Mouse (Mus musculus) CD4-positive, CD25-positive, alpha-beta regulatory T cell (primary cell): Measurements from ENCODE around the gene Gm20441. TPM values are rescaled to one million over a fixed set of nuclear protein-coding genes. Genes with fewer than 3 reads are reported as not detected.

Experiments used
- polyA plus RNA-seq: library from polyadenylated mRNA; unstranded; fragments of 100-300 nt; shearing (Covaris generic); gene quantifications from one replicate; pipeline ENCODE4 v1.2.1, GENCODE M21; 2017

The Gm20441 gene
- polyA plus RNA-seq, result not detected

DNA sequence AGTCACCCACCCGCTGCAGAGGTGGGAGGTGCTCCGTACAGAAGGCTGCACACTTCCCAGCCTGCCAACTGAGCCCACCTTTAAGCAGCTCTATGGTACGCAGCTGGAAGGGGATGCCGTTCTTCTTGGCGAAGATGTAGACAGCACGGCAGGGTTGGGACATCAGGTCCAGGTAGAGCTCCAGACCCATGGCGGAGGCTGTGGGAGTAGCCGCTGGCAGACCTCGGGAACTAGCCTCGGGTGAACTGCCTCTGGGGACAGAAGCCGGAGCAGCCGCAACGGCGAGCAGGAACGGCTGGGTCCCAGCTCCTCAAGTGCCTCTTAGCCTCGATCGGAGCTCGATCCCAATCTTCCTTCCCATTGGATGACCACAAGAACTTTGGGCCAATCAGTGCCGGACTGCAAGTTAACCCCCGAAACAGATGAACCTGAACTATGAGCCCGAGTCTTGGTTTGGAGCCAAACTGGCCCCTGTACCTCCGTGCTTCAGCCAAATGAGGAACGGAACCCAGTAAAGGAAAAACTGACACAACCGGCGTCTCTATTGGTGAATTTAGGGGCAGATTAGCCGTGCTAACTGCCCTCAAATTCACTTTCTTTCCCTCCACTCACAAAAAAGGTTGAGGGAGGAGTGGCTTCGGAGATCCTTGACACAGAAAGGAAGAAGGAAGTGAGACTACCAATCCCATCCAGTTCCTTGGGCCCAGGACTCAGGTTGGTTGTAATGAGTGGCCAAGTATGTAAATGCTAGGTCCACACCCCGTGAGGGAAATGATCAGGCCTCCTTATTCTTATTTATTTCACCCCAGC, at the start of gene Gm20441, which contains the start of gene Gstt3:
Gm20441 (minus strand) TSS at position 186 of the 810 bp plus-strand sequence.
Gstt3 (minus strand) TSS at position 646 of the 810 bp plus-strand sequence.

DNA sequence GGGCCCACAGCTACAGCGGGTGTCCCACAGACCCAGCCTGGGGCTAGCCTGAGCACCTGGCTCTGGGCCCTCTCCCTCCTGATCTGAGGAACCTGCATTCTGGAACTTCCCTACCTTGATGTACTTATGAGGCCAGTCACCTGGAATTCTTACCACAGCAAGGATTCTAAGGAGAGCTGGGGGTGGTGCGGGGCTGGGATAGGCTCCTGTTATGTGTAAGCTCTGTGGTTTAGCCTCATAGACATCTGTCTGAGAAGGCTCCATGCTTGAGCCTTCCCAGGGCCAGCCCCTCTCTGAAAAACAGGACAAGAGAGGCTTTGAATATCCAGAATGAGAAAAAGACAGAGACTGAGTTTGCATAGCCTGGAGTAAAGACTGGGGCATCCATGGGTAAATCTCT, 41.7 kb upstream of the Gm20441 start, which contains the start of gene Gstt4:
Gstt4 (minus strand) TSS at position 101 of the 400 bp plus-strand sequence.

DNA sequence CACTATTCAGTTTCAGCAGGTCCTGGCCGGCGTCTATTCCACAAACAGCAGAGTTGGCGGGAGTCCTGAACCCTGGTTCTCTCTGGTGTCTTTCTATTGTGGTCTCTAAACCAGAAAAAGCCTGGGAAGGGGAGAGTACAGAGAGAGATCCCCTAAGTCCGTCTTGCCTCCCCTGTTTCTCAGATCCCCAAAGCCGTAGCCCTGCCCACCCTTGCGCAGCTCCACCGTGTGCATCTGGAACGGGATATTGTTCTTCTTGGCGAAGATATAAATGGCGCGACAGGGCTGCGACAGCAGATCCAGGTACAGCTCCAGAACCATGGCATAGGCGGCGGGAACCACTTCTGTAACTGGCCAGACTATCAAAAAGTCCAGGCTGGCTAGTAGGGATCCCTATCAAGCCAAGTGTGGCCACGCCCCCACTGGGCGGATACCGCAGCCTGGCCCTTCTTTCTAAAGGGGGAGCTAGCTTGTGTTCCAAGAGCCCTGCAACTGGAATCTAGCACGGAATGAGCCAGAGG, 17.5 kb upstream of the Gm20441 start, which contains the start of gene Gstt1:
Gstt1 (minus strand) TSS at position 409 of the 521 bp plus-strand sequence.

DNA sequence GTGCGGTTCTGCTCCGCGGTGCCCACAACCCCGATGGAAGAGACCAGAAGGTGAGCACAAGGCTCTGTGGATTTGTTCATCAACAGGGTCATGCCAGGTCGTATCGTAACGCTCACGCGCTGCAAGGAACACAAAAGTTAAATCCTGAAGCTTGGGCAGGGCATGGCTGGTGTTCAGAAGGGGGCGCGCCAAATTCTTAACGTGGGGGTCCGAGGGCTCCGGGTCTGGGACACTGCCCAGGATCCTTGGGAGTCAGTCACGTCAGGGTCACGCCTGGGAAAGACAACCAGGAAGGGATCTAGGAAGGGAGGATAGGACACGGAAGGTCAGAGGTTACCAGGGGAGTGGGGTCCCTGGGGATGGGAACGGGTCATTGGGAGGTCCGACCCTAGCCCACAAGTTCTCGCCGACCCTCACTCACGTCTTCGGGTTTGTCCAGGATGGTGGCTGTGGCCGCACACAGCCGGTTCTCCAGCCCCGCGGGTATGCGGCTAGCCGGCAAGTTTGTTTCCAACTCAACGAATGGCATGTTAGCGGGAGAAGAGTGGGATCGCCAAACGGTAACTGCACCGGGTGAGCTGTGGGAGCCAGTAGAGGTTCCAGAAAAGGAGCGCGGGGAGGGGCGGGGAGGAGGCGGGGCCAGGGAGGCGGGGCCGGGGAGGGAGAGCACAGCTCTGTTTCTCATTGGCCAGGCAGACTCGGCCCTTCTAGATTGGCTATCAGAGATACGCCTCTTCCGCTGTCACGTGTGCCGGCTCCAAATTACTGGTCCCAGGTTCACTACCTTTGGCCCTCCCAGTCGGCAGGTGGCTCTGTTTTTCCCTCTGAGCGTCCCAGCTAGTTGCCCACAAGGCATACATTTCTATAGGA, 7.7 kb downstream of the Gm20441 start, which contains the start of gene Ddt:
Ddt (minus strand) TSS at position 620 of the 870 bp plus-strand sequence.

DNA sequence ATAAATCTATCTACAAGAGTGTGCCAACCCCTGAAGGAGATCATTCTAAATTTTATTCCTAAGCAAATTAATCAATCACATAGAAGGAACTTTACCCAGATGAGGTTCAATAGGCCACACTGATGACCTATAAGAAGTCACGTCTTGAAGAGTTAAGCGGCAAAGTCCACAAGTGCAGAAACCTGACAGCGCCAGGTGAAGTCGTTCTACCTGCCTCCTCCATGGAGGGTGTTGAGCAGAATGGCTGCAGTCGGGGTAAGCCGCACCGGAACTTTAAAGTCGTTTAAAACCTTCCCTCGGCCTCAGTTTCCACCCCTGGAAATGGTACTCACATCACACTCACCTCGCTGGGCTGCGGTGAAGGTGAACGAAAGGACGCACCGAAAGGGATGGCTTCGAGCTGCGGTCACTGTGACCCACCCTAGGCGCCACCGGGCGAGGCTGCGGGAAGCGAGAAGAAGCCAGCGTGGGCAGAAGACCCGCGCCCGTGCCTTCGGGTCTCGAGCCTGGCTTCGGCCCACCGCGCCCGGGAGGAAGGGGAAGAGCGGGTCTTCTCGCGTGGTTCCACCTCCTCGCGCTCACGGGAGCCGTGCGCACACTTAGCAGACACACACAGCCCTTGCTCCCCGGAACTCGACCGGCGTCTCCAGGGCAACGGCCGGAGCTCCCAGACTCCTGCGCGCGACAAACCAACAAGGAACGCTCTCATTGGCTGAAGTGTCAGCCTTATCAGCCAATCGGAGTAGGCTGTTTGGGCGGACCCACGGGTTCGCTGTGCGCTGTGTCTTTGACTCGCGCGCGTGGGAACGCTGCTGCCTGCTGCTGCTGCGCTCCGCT, 16.9 kb downstream of the Gm20441 start, which contains the start of gene Cabin1:
Cabin1 (minus strand) TSS at position 660 of the 837 bp plus-strand sequence.

Other genes with a start within 250 kb of the Gm20441 start
- gene Lrrc75b, start 220.6 kb downstream of the Gm20441 start, polyA plus RNA-seq, result 0.25 TPM
- gene Ggt1, start 219.3 kb downstream of the Gm20441 start, polyA plus RNA-seq, result 1.8 TPM
- gene Ggt5, start 191.6 kb downstream of the Gm20441 start, polyA plus RNA-seq, result 2.6 TPM
- 10.2 TPM for gene Susd2, start 136.9 kb downstream of the Gm20441 start, polyA plus RNA-seq
- gene Cabin1, start 16.6 kb downstream of the Gm20441 start, polyA plus RNA-seq, result 52.2 TPM
- gene Ddt, start 7.5 kb downstream of the Gm20441 start, polyA plus RNA-seq, result 61.6 TPM
- 4.6 TPM for gene Gstt3, start 460 bp upstream of the Gm20441 start, polyA plus RNA-seq
- gene Gstt1, start 17.6 kb upstream of the Gm20441 start, polyA plus RNA-seq, result 0.17 TPM
- not detected for gene Gstt4, start 41.6 kb upstream of the Gm20441 start, polyA plus RNA-seq
- gene Gstt2, start 56.5 kb upstream of the Gm20441 start, polyA plus RNA-seq, result 48.5 TPM
- gene Mif, start 79.3 kb upstream of the Gm20441 start, polyA plus RNA-seq, result 582 TPM
- gene Derl3, start 112.5 kb upstream of the Gm20441 start, polyA plus RNA-seq, result 2.9 TPM
- gene Smarcb1, start 140.7 kb upstream of the Gm20441 start, polyA plus RNA-seq, result 110 TPM
- gene Chchd10, start 152.2 kb upstream of the Gm20441 start, polyA plus RNA-seq, result 195 TPM
- gene Mmp11, start 155.5 kb upstream of the Gm20441 start, polyA plus RNA-seq, result 17.6 TPM
- 0.19 TPM for gene Gm867, start 159.7 kb upstream of the Gm20441 start, polyA plus RNA-seq
- 1.1 TPM for gene Vpreb3, start 162.1 kb upstream of the Gm20441 start, polyA plus RNA-seq
- 1.8 TPM for gene Gm5134, start 173.6 kb upstream of the Gm20441 start, polyA plus RNA-seq